Mouse (Mus musculus): ENCODE data around the gene Trim80.

DNA sequence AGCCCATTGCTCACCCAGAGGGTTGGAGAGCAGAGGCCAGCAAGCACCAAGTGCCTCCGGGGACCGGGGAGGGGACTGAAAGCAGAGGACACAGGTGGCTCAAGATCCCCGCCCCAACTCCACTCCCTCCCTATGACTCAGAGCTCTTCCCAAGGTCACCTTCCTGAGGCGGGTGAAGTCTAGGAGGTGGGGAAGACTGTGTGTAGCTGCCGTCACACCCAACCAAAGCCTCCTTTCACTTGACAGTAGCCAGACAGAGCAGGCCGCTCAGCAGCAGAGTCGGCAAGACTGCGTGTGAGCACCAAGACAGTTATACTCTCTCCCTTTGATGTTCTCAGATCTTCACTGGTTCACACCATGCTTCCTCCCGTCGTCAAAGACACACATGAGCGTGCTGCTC, 23.1 kb downstream of the Trim80 start:
- TF ChIP-seq CTCF (IDR thresholded peaks at IDR 0.05; ENCODE audit: borderline replicate concordance, insufficient read depth, low read depth, low read length) (no peak), POLR2A (IDR thresholded peaks at IDR 0.05; ENCODE audit: borderline replicate concordance, insufficient read depth, low read length) (no peak)
